Mouse (Mus musculus) natural killer cell, adult 2 months (primary cell): ENCODE measurements around the gene Trpv4.

ENCODE experiments used
- DNase-seq, 2 experiments: peaks; one replicate each; pipeline ENCODE4 v3.0.0; 2022; ENCODE audit warnings: low spot score in 2 of 2

Trpv4 gene

DNA sequence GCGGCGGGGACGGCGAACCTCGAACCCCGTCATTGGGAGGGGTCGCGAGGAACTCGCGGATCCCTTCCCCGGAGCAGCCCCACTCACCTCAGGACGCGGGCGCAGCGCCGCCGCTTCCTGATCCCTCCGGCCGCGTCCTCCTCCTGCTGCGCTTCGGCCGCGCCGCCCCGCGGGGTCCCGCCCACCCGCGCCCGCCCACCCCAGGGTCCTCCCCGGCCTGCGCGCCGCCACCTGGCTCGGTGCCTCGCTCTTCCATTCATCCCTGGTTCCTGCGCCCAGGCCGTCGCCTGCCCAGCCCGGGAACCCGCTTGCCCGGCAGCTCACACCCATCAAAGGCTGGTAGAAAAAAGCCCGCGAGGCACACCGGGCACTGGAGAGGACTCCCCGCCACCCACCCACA, at the start of gene Trpv4:
Gene Trpv4 (minus strand): TSS at position 167 of the 400 bp plus-strand sequence.
- DNase-seq, result no peak

GRCm38 (mm10) chr5:114707265-114708068, 49.2 kb upstream of the Trpv4 start, which contains the start of gene Tchp:
TSS of gene Tchp (plus strand) at chr5:114707760.
- peak; percentile 91 to 93 for DNase-seq

GRCm38 (mm10) chr5:114702403-114703392, 44.5 kb upstream of the Trpv4 start:
- no peak for DNase-seq

- DNase-seq, result peak; percentile 37 to 43
Observed at GRCm38 (mm10) chr5:114699015-114699414, 40.8 kb upstream of the Trpv4 start.

DNA sequence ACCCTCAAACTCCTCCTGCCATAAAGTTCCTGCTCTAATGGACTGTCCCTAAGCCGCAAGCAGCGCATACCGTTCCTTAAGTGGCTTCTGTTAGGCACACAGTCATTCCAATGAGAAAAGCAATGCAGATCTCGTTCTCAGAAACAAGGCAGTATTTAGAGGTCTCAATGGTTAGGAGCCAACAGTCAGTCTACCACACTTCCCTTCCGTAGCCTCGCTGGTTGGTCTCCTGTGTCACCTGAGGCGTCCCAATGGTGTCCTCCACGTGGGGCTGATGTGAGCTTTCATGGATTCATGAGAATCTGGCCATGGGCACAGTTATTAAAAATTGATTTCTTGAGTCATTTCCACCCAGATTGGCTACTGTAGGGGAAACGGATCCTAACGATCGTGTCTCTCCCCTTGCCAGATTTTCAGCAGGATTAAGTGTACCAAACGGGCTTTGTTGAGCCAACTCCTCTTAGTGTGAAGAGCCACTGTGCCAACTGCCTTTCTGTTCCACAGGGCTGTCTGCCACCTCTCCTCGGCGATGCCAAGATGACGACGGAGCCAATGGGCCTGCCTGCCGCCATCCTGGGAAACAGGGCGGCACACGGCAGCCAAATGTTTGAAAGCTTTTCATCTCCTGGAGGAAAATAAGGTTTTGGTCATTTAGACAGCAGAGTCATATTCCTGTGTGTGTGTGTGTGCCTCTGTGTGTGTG, 40.0 kb upstream of the Trpv4 start:
- no peak for DNase-seq

DNA sequence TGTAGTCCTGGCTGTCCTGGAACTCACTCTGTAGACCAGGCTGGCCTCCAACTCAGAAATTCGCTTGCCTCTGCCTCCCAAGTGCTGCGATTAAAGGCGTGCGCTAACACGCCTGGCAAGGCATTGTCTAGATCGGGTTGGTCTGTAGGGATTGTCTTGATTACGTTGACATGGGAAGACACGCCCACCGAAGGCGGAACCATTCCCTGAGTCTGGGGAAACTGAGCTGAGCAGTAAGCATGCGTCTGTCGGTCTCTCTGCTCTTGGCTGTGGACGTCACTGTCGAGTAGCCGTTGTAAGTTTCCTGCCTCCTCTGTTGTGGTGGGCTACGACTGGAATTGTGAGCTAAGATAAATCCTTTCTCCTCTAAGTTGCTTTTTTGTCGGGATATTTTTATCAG, 38.7 kb upstream of the Trpv4 start:
- no peak for DNase-seq

- no peak for DNase-seq
Observed at GRCm38 (mm10) chr5:114695775-114696174, 37.6 kb upstream of the Trpv4 start.

- DNase-seq, result peak; percentile 87 to 93
Observed at GRCm38 (mm10) chr5:114690633-114691567, 32.7 kb upstream of the Trpv4 start, which contains the start of gene Gltp. TSS of gene Gltp (minus strand) at chr5:114690984.

- DNase-seq, result peak in 1 of 2 experiments; percentile 30
Observed at GRCm38 (mm10) chr5:114689700-114690366, 31.6 kb upstream of the Trpv4 start.

- no peak for DNase-seq
Observed at GRCm38 (mm10) chr5:114688703-114689102, 30.5 kb upstream of the Trpv4 start.

DNA sequence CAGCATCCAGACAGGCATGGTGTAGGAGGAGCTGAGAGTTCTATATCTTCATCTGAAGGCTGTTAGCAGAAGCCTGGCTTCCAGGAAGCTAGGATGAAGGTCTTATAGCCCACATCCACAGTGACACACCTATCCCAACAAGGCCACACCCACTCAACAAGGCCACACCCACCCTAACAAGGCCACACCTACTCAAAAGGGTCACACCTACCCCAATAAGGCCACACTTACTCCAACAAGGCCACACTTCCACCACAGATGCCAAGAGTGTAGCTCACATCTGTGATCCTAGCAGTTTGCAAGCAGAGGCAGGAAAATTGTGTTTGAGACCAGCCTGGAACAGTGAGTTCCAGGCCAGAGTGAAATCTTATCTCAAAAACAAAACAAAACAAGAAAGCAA, 29.7 kb upstream of the Trpv4 start:
- peak; percentile 30 to 43 for DNase-seq

- no peak for DNase-seq
Observed at GRCm38 (mm10) chr5:114686726-114687210, 28.5 kb upstream of the Trpv4 start.

DNA sequence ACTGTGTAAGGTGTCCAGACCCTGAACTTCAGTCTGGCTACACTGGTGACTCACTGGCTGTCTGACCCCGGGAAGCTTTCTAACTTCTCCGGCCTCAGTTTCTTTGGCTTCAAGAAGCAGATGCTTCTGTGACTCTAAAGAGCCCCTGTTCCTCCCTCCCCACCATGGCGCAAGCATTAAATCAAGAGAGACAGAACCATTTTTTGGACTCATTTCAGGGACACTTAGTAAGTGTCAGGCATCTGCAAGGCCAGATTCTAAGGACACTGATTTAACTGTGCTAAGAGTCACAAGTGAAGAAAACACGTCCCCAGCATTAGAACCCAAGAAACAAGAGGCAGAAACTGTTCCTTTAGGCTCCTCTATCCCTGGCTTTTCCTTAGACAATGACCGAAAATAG, 27.8 kb upstream of the Trpv4 start:
- no peak for DNase-seq

GRCm38 (mm10) chr5:114681717-114682116, 23.5 kb upstream of the Trpv4 start:
- DNase-seq, result no peak

- no peak for DNase-seq
Observed at GRCm38 (mm10) chr5:114680676-114681285, 22.6 kb upstream of the Trpv4 start.

- DNase-seq, result no peak
Observed at GRCm38 (mm10) chr5:114679841-114680591, 21.8 kb upstream of the Trpv4 start.

DNA sequence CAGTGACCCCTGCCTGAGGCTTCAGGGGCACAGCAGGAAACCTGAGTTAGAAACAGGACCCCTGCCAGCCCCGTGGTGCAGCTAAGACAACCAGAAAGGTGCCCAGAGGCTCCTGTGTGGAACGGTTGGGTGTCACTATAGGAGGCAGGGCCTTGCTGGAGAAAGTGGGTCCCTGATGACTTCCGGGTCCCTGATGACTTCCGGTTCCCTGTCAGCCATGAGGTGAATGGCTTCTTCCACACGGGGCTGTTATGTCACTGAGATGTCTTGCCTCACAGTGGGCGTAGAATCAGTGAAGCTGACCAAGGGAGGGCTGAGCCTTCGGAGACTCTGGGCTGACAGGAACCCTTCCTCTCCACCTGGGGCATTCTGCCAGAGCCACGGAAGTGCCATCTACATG, 16.4 kb upstream of the Trpv4 start:
- no peak for DNase-seq

- DNase-seq, result no peak
Observed at GRCm38 (mm10) chr5:114673114-114673513, 14.9 kb upstream of the Trpv4 start.

DNA sequence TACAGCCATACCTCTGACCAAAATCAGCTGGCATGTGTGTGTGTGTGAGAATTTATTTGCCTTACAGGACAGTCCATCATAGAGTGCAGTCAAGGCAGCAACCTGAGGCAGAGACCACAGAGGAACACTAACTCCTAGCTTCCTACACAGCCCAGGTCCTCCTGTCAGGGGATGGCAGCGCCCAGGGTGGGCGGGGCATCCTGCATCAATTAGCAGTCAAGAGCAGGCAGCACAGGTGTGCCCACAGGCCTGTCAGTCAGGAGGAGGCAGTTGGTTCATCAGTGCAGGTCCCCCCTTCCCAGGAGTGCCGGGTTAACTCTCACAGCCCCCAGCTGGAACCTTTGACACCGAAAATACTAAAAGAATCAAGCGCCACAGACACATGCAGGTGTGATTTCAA, 10.8 kb upstream of the Trpv4 start:
- no peak for DNase-seq
